Mouse (Mus musculus): ENCODE measurements around the gene Kcnj16. TPM values are rescaled to one million over a fixed set of nuclear protein-coding genes. Genes with fewer than 3 reads are reported as not detected.

Kcnj16 gene
- total RNA-seq (2014; rRNA removed) = 3.6 and 5.0 TPM in 2 replicates
- polyA plus RNA-seq (2015; fragmentation: Nextera tagmentation; extraction: Ambion mirVana) = 1.9 and 2.1 TPM in 2 replicates

- 85% methylated on average over 4 of the region's 4 CpGs for WGBS
- Histone ChIP-seq H3K9me3 (ENCODE audit: low read length) (no peaks in the 10 kb centered on the region), H3K27me3 (ENCODE audit: insufficient read depth, low read length) (no peaks in the 10 kb centered on the region), H3K27ac (ENCODE audit: low read depth, low read length) (no peak within 1 kb of the TSS), H3K9ac (replicated peaks; ENCODE audit: low read length, poor library complexity, severe bottlenecking) (no peak within 1 kb of the TSS), H3K4me2 (ENCODE audit: low read depth, low read length, poor library complexity, severe bottlenecking) (no peak within 1 kb of the TSS), H3K4me3 (ENCODE audit: low read depth, low read length) (no peak within 1 kb of the TSS), H3K4me1 (ENCODE audit: insufficient read depth, low read length) (no peaks in the 10 kb centered on the region), H3K36me3 (ENCODE audit: insufficient read depth, low read length) (no peaks in the 10 kb centered on the region)
- TF ChIP-seq CTCF (IDR thresholded peaks at IDR 0.05) = no peak
- DNase-seq (ENCODE audit: low spot score) = no peak
- ATAC-seq (ENCODE audit: low FRiP score) = no peak
Observed at GRCm38 (mm10) chr11:110967762-110968135, at the start of gene Kcnj16. Kcnj16 (plus strand) TSS chr11:110968033.

- ATAC-seq (ENCODE audit: low FRiP score) (no peak), DNase-seq (ENCODE audit: low spot score) (no peak)
- Histone ChIP-seq H3K4me1 (ENCODE audit: insufficient read depth, low read length) (no peaks in the 10 kb centered on the region), H3K9me3 (ENCODE audit: low read length) (no peaks in the 10 kb centered on the region), H3K9ac (replicated peaks; ENCODE audit: low read length, poor library complexity, severe bottlenecking) (no peak overlapping the region), H3K27ac (ENCODE audit: low read depth, low read length) (no peak overlapping the region), H3K36me3 (ENCODE audit: insufficient read depth, low read length) (no peaks in the 10 kb centered on the region), H3K4me2 (ENCODE audit: low read depth, low read length, poor library complexity, severe bottlenecking) (no peak overlapping the region), H3K27me3 (ENCODE audit: insufficient read depth, low read length) (no peaks in the 10 kb centered on the region), H3K4me3 (ENCODE audit: low read depth, low read length) (no peak overlapping the region)
- no peak for TF ChIP-seq CTCF (IDR thresholded peaks at IDR 0.05)
- WGBS = 84% methylated on average over 5 of the region's 5 CpGs
Observed at GRCm38 (mm10) chr11:110918808-110919465, 48.9 kb upstream of the Kcnj16 start.

- no peak for TF ChIP-seq CTCF (IDR thresholded peaks at IDR 0.05)
- Histone ChIP-seq H3K9me3 (ENCODE audit: low read length) (no peaks in the 10 kb centered on the region), H3K27ac (ENCODE audit: low read depth, low read length) (no peak overlapping the region), H3K4me1 (ENCODE audit: insufficient read depth, low read length) (no peaks in the 10 kb centered on the region), H3K4me3 (ENCODE audit: low read depth, low read length) (no peak overlapping the region), H3K27me3 (ENCODE audit: insufficient read depth, low read length) (no peaks in the 10 kb centered on the region), H3K4me2 (ENCODE audit: low read depth, low read length, poor library complexity, severe bottlenecking) (no peak overlapping the region), H3K36me3 (ENCODE audit: insufficient read depth, low read length) (no peaks in the 10 kb centered on the region), H3K9ac (replicated peaks; ENCODE audit: low read length, poor library complexity, severe bottlenecking) (no peak overlapping the region)
- DNase-seq (ENCODE audit: low spot score) (no peak), ATAC-seq (ENCODE audit: low FRiP score) (no peak)
- WGBS = 69% methylated on average over 3 of the region's 3 CpGs
Observed at GRCm38 (mm10) chr11:110935699-110936098, 32.1 kb upstream of the Kcnj16 start.

GRCm38 (mm10) chr11:110942280-110942679, 25.6 kb upstream of the Kcnj16 start:
- H3K27ac ChIP-seq (ENCODE audit: low read depth, low read length) = no peak overlapping the region
- H3K9ac ChIP-seq (replicated peaks; ENCODE audit: low read length, poor library complexity, severe bottlenecking) = no peak overlapping the region
- no peak for DNase-seq (ENCODE audit: low spot score)
- no peak for ATAC-seq (ENCODE audit: low FRiP score)
- H3K4me2 ChIP-seq (ENCODE audit: low read depth, low read length, poor library complexity, severe bottlenecking) = no peak overlapping the region
- no peaks in the 10 kb centered on the region for H3K9me3 ChIP-seq (ENCODE audit: low read length)
- H3K36me3 ChIP-seq (ENCODE audit: insufficient read depth, low read length) = no peaks in the 10 kb centered on the region
- TF ChIP-seq CTCF (IDR thresholded peaks at IDR 0.05) = no peak
- no peak overlapping the region for H3K4me3 ChIP-seq (ENCODE audit: low read depth, low read length)
- WGBS = 36% methylated on average over 3 of the region's 3 CpGs
- no peaks in the 10 kb centered on the region for H3K4me1 ChIP-seq (ENCODE audit: insufficient read depth, low read length)
- no peaks in the 10 kb centered on the region for H3K27me3 ChIP-seq (ENCODE audit: insufficient read depth, low read length)

GRCm38 (mm10) chr11:110942695-110943135, 25.1 kb upstream of the Kcnj16 start:
- no peaks in the 10 kb centered on the region for H3K9me3 ChIP-seq (ENCODE audit: low read length)
- no peaks in the 10 kb centered on the region for H3K27me3 ChIP-seq (ENCODE audit: insufficient read depth, low read length)
- no peaks in the 10 kb centered on the region for H3K4me1 ChIP-seq (ENCODE audit: insufficient read depth, low read length)
- no peaks in the 10 kb centered on the region for H3K36me3 ChIP-seq (ENCODE audit: insufficient read depth, low read length)
- no peak overlapping the region for H3K27ac ChIP-seq (ENCODE audit: low read depth, low read length)
- WGBS = 55% methylated on average over 6 of the region's 6 CpGs
- DNase-seq (ENCODE audit: low spot score) (no peak), ATAC-seq (ENCODE audit: low FRiP score) (no peak)
- no peak overlapping the region for H3K9ac ChIP-seq (replicated peaks; ENCODE audit: low read length, poor library complexity, severe bottlenecking)
- no peak for TF ChIP-seq CTCF (IDR thresholded peaks at IDR 0.05)
- no peak overlapping the region for H3K4me3 ChIP-seq (ENCODE audit: low read depth, low read length)
- H3K4me2 ChIP-seq (ENCODE audit: low read depth, low read length, poor library complexity, severe bottlenecking) = no peak overlapping the region

- ATAC-seq (ENCODE audit: low FRiP score) (no peak), DNase-seq (ENCODE audit: low spot score) (no peak)
- no peak for TF ChIP-seq CTCF (IDR thresholded peaks at IDR 0.05)
- Histone ChIP-seq H3K27ac (ENCODE audit: low read depth, low read length) (no peak overlapping the region), H3K4me2 (ENCODE audit: low read depth, low read length, poor library complexity, severe bottlenecking) (no peak overlapping the region), H3K9me3 (ENCODE audit: low read length) (no peaks in the 10 kb centered on the region), H3K27me3 (ENCODE audit: insufficient read depth, low read length) (no peaks in the 10 kb centered on the region), H3K36me3 (ENCODE audit: insufficient read depth, low read length) (no peaks in the 10 kb centered on the region), H3K4me3 (ENCODE audit: low read depth, low read length) (no peak overlapping the region), H3K9ac (replicated peaks; ENCODE audit: low read length, poor library complexity, severe bottlenecking) (no peak overlapping the region), H3K4me1 (ENCODE audit: insufficient read depth, low read length) (no peaks in the 10 kb centered on the region)
- 41% methylated on average over 7 of the region's 7 CpGs for WGBS
Observed at GRCm38 (mm10) chr11:110956665-110957064, 11.2 kb upstream of the Kcnj16 start.

All from midbrain, postnatal 0 days (tissue).